Mouse (Mus musculus): ENCODE measurements around the gene Ppp2r5b. TPM values are rescaled to one million over a fixed set of nuclear protein-coding genes. Genes with fewer than 3 reads are reported as not detected.

Ppp2r5b gene
- polyA plus RNA-seq, 1 experiment from 2014 or later, result 27.6 TPM

MicroRNA genes within 50 kb of the gene (microRNA counts, 519-probe panel; counts per million panel counts)
- microRNA mmu-miR-192, result 2,524 counts per million, percentile 46 among the panel's probes with 10 or more counts

Small RNA genes within 50 kb of the gene (microRNA-seq; reads per million reads assigned to microRNA genes)
- gene Mir192 (211 reads per million, percentile 66 among the genes with 10 or more reads in this experiment), gene Mir194-2 (86.2 reads per million, percentile 54 among the genes with 10 or more reads in this experiment)

Other genes starting within 250 kb of the Ppp2r5b start
- gene Slc22a20, start 249.7 kb downstream of the Ppp2r5b start, polyA plus RNA-seq (2015; fragmentation: Nextera tagmentation; extraction: Ambion mirVana), result not detected in 2 replicates
- 8.4 and 11.1 TPM in 2 replicates for gene Capn1, start 220.0 kb downstream of the Ppp2r5b start, polyA plus RNA-seq (2015; fragmentation: Nextera tagmentation; extraction: Ambion mirVana)
- gene Syvn1, start 189.3 kb downstream of the Ppp2r5b start, polyA plus RNA-seq (2015; fragmentation: Nextera tagmentation; extraction: Ambion mirVana), result 35.6 and 38.5 TPM in 2 replicates
- 77.9 and 81.6 TPM in 2 replicates for gene Mrpl49, start 178.1 kb downstream of the Ppp2r5b start, polyA plus RNA-seq (2015; fragmentation: Nextera tagmentation; extraction: Ambion mirVana)
- gene Fau, start 178.0 kb downstream of the Ppp2r5b start, polyA plus RNA-seq (2015; fragmentation: Nextera tagmentation; extraction: Ambion mirVana), result 741 and 838 TPM in 2 replicates
- 33.0 and 33.2 TPM in 2 replicates for gene Znhit2, start 174.7 kb downstream of the Ppp2r5b start, polyA plus RNA-seq (2015; fragmentation: Nextera tagmentation; extraction: Ambion mirVana)
- gene Tm7sf2, start 167.5 kb downstream of the Ppp2r5b start, polyA plus RNA-seq (2015; fragmentation: Nextera tagmentation; extraction: Ambion mirVana), result 23.6 and 24.9 TPM in 2 replicates
- 70.3 and 78.5 TPM in 2 replicates for gene Vps51, start 158.6 kb downstream of the Ppp2r5b start, polyA plus RNA-seq (2015; fragmentation: Nextera tagmentation; extraction: Ambion mirVana)
- gene Tmem262, start 155.8 kb downstream of the Ppp2r5b start, polyA plus RNA-seq (2015; fragmentation: Nextera tagmentation; extraction: Ambion mirVana), result not detected in 2 replicates
- 1.6 and 2.0 TPM in 2 replicates for gene Gm28374, start 153.6 kb downstream of the Ppp2r5b start, polyA plus RNA-seq (2015; fragmentation: Nextera tagmentation; extraction: Ambion mirVana)
- 73.7 and 79.5 TPM in 2 replicates for gene Zfpl1, start 150.9 kb downstream of the Ppp2r5b start, polyA plus RNA-seq (2015; fragmentation: Nextera tagmentation; extraction: Ambion mirVana)
- 44.8 and 45.8 TPM in 2 replicates for gene Cdca5, start 150.9 kb downstream of the Ppp2r5b start, polyA plus RNA-seq (2015; fragmentation: Nextera tagmentation; extraction: Ambion mirVana)
- gene AC131692.1, start 141.5 kb downstream of the Ppp2r5b start, polyA plus RNA-seq (2015; fragmentation: Nextera tagmentation; extraction: Ambion mirVana), result 0.34 and 0.55 TPM in 2 replicates
- 0.51 and 0.54 TPM in 2 replicates for gene Naaladl1, start 130.1 kb downstream of the Ppp2r5b start, polyA plus RNA-seq (2015; fragmentation: Nextera tagmentation; extraction: Ambion mirVana)
- 44.0 and 47.2 TPM in 2 replicates for gene Sac3d1, start 117.2 kb downstream of the Ppp2r5b start, polyA plus RNA-seq (2015; fragmentation: Nextera tagmentation; extraction: Ambion mirVana)
- 32.3 and 34.2 TPM in 2 replicates for gene Snx15, start 107.6 kb downstream of the Ppp2r5b start, polyA plus RNA-seq (2015; fragmentation: Nextera tagmentation; extraction: Ambion mirVana)
- 0.52 and 0.54 TPM in 2 replicates for gene Batf2, start 94.9 kb downstream of the Ppp2r5b start, polyA plus RNA-seq (2015; fragmentation: Nextera tagmentation; extraction: Ambion mirVana)
- 103 and 113 TPM in 2 replicates for gene Arl2, start 94.3 kb downstream of the Ppp2r5b start, polyA plus RNA-seq (2015; fragmentation: Nextera tagmentation; extraction: Ambion mirVana)
- gene Majin, start 51.5 kb downstream of the Ppp2r5b start, polyA plus RNA-seq (2015; fragmentation: Nextera tagmentation; extraction: Ambion mirVana), result not detected in 2 replicates
- 0.39 and 0.74 TPM in 2 replicates for gene Gpha2, start 9.5 kb downstream of the Ppp2r5b start, polyA plus RNA-seq (2015; fragmentation: Nextera tagmentation; extraction: Ambion mirVana)
- gene Atg2a, start 5.8 kb upstream of the Ppp2r5b start, polyA plus RNA-seq (2015; fragmentation: Nextera tagmentation; extraction: Ambion mirVana), result 9.8 and 12.1 TPM in 2 replicates
- 67.8 and 81.8 TPM in 2 replicates for gene Ehd1, start 40.9 kb upstream of the Ppp2r5b start, polyA plus RNA-seq (2015; fragmentation: Nextera tagmentation; extraction: Ambion mirVana)
- gene Cdc42bpg, start 70.6 kb upstream of the Ppp2r5b start, polyA plus RNA-seq (2015; fragmentation: Nextera tagmentation; extraction: Ambion mirVana), result 0.78 and 1.0 TPM in 2 replicates
- gene Men1, start 99.1 kb upstream of the Ppp2r5b start, polyA plus RNA-seq (2015; fragmentation: Nextera tagmentation; extraction: Ambion mirVana), result 82.1 and 91.8 TPM in 2 replicates
- gene Map4k2, start 105.3 kb upstream of the Ppp2r5b start, polyA plus RNA-seq (2015; fragmentation: Nextera tagmentation; extraction: Ambion mirVana), result 18.7 and 21.9 TPM in 2 replicates
- gene Sf1, start 127.8 kb upstream of the Ppp2r5b start, polyA plus RNA-seq (2015; fragmentation: Nextera tagmentation; extraction: Ambion mirVana), result 155 and 165 TPM in 2 replicates
- 28.2 and 30.4 TPM in 2 replicates for gene Pygm, start 148.5 kb upstream of the Ppp2r5b start, polyA plus RNA-seq (2015; fragmentation: Nextera tagmentation; extraction: Ambion mirVana)
- gene Rasgrp2, start 163.5 kb upstream of the Ppp2r5b start, polyA plus RNA-seq (2015; fragmentation: Nextera tagmentation; extraction: Ambion mirVana), result 89.5 and 97.6 TPM in 2 replicates
- gene Nrxn2, start 182.9 kb upstream of the Ppp2r5b start, polyA plus RNA-seq (2015; fragmentation: Nextera tagmentation; extraction: Ambion mirVana), result 6.3 TPM in 2 replicates